Mouse (Mus musculus) embryonic stem cell, embryonic (primary cell): ENCODE measurements around the gene Katnb1.

ENCODE experiments used
- CTCF ChIA-PET, 4 experiments: fragments of 300-600 bp in 2 of 4; fragments of 350-600 bp in 2 of 4; sonication (Branson Sonifier 250); formaldehyde crosslinking; loops; one replicate each; lab custom pipeline; 2022; ENCODE audit warnings: inconsistent platforms in 2 of 4; lab: Charles Lee
- POLR2A ChIA-PET, 4 experiments: fragments of 300-600 bp in 2 of 4; fragments of 350-600 bp in 2 of 4; sonication (Branson Sonifier 250); formaldehyde crosslinking; loops; one replicate each; lab custom pipeline; 2022; ENCODE audit warnings: antibody characterized with exemption in 4 of 4, inconsistent platforms in 1 of 4; lab: Charles Lee

The Katnb1 gene

DNA sequence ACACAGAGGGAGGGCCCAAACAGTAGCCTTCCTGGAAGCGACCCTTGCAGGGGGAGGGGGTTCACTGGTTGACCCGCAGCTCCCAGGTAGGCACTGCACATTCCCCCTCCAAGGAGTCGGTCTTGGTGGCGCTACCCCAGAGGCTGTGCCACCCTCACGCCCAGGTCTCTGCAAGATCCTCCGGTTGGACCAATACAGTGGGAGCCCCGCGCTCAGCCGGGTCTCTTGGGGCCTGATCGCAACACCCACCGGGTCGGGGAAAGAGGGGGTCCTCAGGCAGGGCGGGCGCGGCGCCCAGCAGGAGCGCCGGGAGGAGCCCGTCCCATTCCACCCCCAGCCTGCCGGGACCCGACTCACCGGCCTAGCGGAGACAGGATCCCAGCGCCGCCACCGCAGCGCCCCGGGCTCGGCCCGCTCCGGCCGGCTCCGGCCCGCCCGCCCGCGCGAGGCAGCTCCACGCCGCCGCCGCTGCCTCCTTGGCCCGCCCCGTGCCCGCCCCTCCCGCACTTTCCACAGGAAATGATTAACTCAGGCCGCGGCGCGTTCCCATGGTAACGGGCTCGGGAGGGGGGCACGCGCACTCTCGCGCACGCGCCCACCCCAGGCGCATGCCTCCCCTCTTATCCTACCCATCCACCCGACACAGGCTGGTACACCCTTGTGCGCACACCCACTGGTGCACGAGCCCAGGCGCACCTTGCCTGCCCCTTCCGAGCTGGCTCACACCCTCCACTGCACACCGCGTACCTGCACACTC, 61.3 kb downstream of the Katnb1 start:
- ChIA-PET CTCF (interaction anchor here (0.5 to 1.5 kb wide), 13 partner anchors 15 to 555 kb away, joined by 3 to 5 read pairs (median 3); partner anchors contain the start of gene Dok4 (in 1 of the 4)), POLR2A (interaction anchor here in 3 of 4 experiments (0.5 to 3.1 kb wide), 13 partner anchors 9 to 351 kb away, joined by 3 to 19 read pairs (median 3); partner anchors contain the start of gene Adgrg1 (in 1 of the 3))

DNA sequence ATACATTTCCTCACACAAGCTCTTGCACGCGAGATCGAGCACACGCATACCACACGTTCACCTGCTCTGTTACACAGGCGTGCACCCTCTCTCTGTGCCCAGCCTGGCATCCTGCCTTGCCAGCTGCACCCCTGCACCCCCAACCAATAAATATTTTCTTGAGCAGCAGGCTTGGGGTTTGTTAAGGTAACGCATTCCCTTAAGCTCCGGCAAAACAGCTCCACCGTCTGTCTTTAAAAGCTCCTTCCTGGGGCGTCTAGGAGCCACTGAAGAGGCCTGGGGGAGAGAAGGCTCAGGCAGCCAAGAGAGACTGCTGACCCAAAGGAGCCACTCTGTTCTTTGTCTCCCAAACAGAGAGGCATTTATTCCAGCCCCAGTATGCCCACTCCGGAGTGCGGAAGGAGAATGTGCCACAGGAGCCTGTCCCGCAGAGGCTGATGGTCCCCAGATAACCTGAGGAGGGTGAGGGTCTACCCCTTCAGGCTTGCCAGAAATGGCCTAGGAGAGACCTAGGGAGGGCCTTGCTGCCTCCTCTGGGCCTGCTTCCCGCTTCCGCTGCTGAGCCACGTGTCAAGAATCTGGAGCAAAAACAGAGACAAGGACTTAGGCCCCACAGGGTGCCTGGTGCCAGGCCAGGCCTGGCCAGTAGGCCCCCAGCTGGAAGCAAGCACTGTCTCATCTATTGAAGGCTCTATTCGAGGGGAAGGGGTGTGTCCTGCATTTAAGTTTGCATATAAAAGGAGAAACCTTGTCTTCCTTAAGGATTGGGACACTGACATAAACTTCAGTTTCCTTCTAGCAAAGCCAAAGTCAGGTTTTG, 62.2 kb downstream of the Katnb1 start:
- ChIA-PET CTCF (interaction anchor here (0.5 to 1.7 kb wide), 11 partner anchors 9 to 360 kb away, joined by 3 to 4 read pairs (median 3); partner anchors contain the start of gene Dok4 (in 1 of the 4)), POLR2A (interaction anchor here in 3 of 4 experiments (0.5 to 3.1 kb wide), 13 partner anchors 8 to 230 kb away, joined by 3 to 19 read pairs (median 4); partner anchors contain the start of gene Katnb1 (in 1 of the 3))

DNA sequence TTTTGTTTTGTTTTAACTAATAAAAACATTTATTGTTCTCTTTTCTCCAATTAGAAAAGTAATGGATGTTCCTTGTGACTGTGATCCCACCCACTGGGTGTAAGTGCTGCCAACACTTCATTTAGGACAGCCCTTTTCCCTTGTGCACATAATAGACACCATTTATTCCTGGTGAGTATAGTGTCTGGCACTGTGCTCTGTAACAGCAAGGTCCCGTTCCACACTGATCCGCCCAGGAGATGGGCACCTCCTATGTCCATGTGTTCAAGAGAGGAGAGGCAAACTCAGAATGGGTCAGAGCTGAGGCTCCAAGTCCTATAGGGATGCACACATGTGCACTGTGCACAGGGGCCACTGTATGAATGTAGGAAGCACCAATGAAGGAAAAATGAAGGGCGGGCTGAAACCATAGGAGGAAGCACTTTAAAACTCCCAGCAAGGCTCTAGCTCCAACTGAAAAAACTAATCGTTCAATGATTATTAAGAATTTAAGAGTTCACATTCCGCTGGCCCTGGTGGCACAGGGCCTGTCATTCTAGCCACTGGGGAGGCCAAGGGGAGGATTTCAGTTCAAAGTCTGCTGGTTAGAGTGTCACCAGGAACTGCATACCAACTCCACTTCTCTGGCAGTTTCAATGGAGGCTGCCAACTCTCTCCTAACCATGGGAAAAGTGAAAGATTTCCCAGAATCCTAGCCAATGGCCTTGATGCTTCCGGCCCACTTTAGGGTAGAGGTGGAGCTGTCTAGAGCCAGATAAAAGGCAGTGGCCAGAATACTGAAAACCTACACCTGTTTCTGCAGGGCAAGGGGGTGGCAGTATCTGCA, 63.0 kb downstream of the Katnb1 start:
- CTCF ChIA-PET, result interaction anchor here in 1 of 4 experiments (0.6 to 1.7 kb wide), 3 partner anchors 9 to 59 kb away, joined by 3 to 8 read pairs (median 3); no protein-coding TSS in a partner anchor
- POLR2A ChIA-PET, result interaction anchor here in 2 of 4 experiments (0.9 to 1.6 kb wide), 5 partner anchors 11 to 231 kb away, joined by 3 to 4 read pairs (median 3); partner anchors contain the start of gene Katnb1 (in 1 of the 2)

DNA sequence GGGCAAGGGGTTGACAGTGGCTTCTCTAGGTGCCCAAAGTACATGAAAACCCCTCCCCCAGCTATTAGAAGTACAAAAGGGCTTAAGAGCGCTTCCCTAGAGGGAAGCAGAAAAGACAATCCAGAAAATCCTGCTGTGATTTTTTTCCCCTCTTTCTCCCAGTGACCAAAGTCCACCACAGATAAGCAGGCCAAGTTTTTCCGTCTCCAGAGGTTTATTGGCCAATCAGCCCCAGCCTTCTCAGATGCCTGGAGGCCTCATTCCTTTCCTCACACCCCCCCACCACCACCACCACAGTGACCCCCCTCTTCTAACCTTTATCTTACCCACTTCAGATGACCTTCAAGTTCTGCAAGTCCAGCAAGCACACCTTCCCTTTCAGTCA, 63.6 kb downstream of the Katnb1 start:
- ChIA-PET POLR2A (interaction anchor here in 2 of 4 experiments (0.9 to 1.6 kb wide), 5 partner anchors 12 to 232 kb away, joined by 3 to 4 read pairs (median 3); partner anchors contain the start of gene Katnb1 (in 1 of the 2)), CTCF (interaction anchor here in 1 of 4 experiments (0.6 to 1.7 kb wide), 2 partner anchors 10 to 29 kb away, joined by 3 to 8 read pairs; no protein-coding TSS in a partner anchor)

DNA sequence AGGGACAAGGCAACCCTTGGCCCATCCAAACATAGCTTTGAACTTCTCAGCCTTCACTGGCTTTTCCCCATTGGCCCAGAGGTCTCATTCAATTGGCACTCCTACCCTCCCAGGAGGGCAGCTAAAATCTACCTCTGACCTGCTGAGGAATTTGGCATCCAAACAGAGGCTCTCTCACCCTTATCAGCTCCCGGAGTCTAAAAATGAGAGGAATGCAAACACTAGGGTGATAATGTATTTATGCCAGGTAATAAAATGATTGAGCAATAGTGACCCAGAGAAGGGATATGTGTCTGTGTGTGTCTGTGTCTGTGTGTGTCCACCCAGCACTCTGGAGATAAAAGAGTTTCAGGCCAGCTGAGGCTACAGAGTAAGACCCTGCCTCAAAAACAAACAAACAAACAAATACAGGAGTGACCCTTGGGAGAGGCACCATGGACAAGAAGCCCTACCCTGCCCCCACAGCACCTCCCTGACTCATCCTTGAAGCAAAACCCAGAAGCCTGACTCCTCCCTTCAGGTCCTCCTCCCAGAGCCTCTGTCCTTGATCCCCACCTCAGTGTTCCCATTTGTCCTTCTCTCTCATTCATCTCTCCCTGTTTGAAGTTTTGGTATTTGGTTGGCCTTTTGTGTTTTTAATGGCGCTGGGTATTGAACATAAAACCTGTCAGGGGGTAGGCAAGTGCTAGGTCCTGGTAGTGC, 65.2 kb downstream of the Katnb1 start:
- ChIA-PET POLR2A (no interaction called here), CTCF (no interaction called here)

DNA sequence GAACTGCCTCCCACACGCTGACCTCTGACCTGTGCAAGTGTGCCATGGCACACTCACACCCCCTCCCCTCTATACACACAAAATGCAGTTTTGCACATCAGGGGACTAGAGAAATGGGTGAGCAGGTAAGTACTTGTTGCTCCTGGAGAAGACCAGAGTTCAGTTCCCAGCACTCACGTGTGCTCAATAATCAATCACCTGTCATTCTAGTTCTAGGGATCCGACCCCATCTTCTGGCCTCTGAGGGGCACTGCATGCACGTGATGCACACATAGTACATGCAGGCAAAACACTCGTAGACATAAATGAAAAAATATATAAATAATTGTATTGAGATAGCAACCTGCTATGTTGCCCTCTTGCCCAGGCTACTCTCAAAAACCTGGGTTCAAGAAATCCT, 65.9 kb downstream of the Katnb1 start:
- CTCF ChIA-PET, result no interaction called here
- POLR2A ChIA-PET, result no interaction called here

DNA sequence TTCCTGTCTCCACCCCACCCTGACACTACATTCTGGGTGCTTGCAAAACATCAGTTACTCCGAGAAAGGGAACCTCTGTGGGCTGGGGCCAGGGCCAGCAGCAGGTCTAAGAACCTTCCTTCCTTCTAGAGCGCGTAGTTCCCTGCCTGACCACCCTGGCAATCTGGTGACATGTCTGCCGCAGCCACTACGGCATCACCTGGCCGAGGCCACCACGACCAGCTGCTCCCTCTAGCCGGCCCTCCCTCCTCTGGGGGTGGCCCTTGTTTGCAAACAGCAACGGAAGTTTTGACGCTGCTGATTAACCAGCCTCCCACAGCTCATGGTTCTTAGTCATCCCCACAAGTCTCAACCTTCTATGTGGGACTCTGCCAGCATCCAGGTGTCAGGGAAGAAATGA, 68.4 kb downstream of the Katnb1 start:
- ChIA-PET POLR2A (interaction anchor here in 1 of 4 experiments (1.4 kb wide), 1 partner anchor 26 kb away, joined by 3 read pairs; no protein-coding TSS in a partner anchor), CTCF (interaction anchor here in 2 of 4 experiments (0.5 to 1.0 kb wide), 2 partner anchors 85 to 105 kb away, joined by 3 to 5 read pairs; no protein-coding TSS in a partner anchor)

DNA sequence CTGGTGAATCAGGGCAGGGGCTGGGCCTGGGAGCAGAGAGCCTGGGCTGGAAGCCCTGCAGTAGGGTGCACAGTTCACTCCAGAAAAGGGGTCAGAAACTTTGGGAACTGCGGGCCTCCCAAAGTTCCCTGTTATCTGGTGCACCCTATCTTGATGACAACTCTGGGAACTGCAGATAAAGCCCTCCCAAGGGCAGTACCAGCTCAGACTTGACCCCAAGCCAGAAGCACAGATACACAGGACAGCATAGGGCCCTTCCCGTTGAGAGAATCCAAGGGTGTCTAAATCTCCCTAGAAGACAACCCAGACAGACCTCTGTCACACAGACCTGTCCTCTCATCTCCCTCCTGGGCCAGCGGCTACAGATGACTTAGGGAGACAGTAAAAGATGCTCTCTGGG, 69.6 kb downstream of the Katnb1 start:
- ChIA-PET CTCF (no interaction called here), POLR2A (interaction anchor here in 2 of 4 experiments (0.9 to 1.2 kb wide), 4 partner anchors 14 to 141 kb away, joined by 3 read pairs; partner anchors contain the start of gene Katnb1 (in 1 of the 2))
